Mouse (Mus musculus): ENCODE measurements at regions not wholly inside any gene's neighbourhood (a gene's known extent, or its start where the extent isn't known, plus 50 kb on each side); places are given as distances from the start of the nearest gene placed in this dataset.
A peak's percentile ranks its signal among the peaks of the same experiment; 100 is the strongest.
"Not testable (repeated sequence)": the region's sequence is repeated elsewhere in the genome, so short reads cannot be mapped to it uniquely, and the experiment has no call there.

DNA sequence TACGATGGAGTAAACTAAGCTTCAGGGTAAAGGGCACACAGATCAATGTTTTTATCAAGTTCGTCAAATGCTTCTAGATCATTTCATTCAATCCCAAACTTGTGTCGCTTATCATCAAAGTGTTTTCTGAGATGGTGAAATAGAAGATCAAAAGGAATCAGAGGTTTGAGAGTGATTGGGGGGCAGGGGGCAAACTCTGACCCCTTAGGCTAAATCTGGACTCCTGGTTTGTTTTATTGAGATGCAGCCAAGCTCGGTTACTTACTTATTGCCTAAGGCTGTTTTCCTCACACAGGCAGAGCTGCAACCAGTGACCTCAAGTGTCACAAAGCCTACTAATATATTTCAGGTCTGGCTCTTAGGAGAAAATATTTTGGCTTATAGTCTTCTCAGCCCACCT lies 94.3 kb downstream of the Dusp6 start:
- WGBS: 81% methylated on average over 4 of the region's 4 CpGs
- no peak for ATAC-seq
- H3K27ac ChIP-seq (ENCODE audit: low read depth, low read length): no peak overlapping the region
- peaks cover 2% of the 10 kb centered on the region; the same call in 1 of the 2 replicates for H3K4me1 ChIP-seq (ENCODE audit: control insufficient read depth, insufficient read depth, low read length)
- H3K9me3 ChIP-seq (replicated peaks; ENCODE audit: control insufficient read depth, low read length): no peaks in the 10 kb centered on the region
- no peaks in the 10 kb centered on the region for H3K36me3 ChIP-seq (ENCODE audit: control insufficient read depth, insufficient read depth, low read length)
- H3K4me3 ChIP-seq (ENCODE audit: low read depth, low read length): no peak overlapping the region
- H3K9ac ChIP-seq (ENCODE audit: low read length): no peak overlapping the region
- no peak overlapping the region for H3K4me2 ChIP-seq (ENCODE audit: low read length)
- no peaks in the 10 kb centered on the region for H3K27me3 ChIP-seq (replicated peaks; ENCODE audit: control insufficient read depth, insufficient read depth, low read length)
- no peak for DNase-seq (ENCODE audit: low spot score)

DNA sequence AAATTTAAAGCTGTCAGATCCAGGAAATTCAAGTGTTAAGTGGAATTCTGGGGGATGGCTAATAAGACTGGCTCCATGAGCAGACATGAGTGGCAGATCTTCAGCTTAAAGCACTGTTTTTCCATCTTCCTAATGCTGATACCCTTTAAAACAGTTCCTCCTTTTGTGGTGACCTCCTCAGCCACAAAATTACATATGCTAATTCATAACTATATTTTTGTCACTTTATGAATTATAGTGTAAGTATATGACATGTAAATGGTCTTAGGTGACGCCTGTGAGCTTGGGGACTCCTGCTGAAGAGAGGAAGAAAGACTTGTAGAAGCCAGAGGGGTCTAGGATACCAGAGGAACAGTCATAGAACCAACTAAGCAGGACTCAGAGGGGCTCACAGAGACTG lies 95.2 kb downstream of the Dusp6 start:
- H3K36me3 ChIP-seq (ENCODE audit: control insufficient read depth, insufficient read depth, low read length): no peaks in the 10 kb centered on the region
- no peaks in the 10 kb centered on the region for H3K9me3 ChIP-seq (replicated peaks; ENCODE audit: control insufficient read depth, low read length)
- H3K27me3 ChIP-seq (replicated peaks; ENCODE audit: control insufficient read depth, insufficient read depth, low read length): no peaks in the 10 kb centered on the region
- no peak for DNase-seq (ENCODE audit: low spot score)
- H3K27ac ChIP-seq (ENCODE audit: low read depth, low read length): no peak overlapping the region
- no peak overlapping the region for H3K4me3 ChIP-seq (ENCODE audit: low read depth, low read length)
- H3K9ac ChIP-seq (ENCODE audit: low read length): no peak overlapping the region
- 92% methylated on average over 1 of the region's 1 CpGs for WGBS
- no peak for ATAC-seq
- peaks cover 2% of the 10 kb centered on the region; the same call in 1 of the 2 replicates for H3K4me1 ChIP-seq (ENCODE audit: control insufficient read depth, insufficient read depth, low read length)
- H3K4me2 ChIP-seq (ENCODE audit: low read length): no peak overlapping the region

DNA sequence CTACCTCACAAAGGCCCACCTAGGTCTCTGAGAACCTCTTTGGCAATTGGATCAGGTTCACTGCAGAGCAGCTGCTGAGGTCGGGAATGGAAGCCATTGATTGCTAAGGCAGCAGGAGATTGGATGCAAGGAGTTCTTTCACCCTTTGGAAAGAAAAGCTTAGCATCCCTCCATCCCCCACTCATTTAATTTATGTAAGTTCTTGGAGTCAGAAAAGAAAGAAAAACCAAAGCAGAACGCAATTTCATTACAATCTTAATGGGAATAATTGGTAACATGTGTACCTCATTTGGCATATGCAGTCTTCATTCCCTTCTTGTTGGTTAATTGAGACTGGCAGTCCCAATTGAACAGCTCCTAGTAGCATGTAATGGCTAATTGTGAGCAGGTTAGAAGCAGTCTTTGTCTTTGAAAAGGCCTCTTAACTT lies 96.4 kb downstream of the Dusp6 start:
- no peak overlapping the region for H3K4me2 ChIP-seq (ENCODE audit: low read length)
- peak; percentile 89 for ATAC-seq
- no peaks in the 10 kb centered on the region for H3K27me3 ChIP-seq (replicated peaks; ENCODE audit: control insufficient read depth, insufficient read depth, low read length)
- no peaks in the 10 kb centered on the region for H3K36me3 ChIP-seq (ENCODE audit: control insufficient read depth, insufficient read depth, low read length)
- H3K4me3 ChIP-seq (ENCODE audit: low read depth, low read length): no peak overlapping the region
- WGBS: 3% methylated on average over 2 of the region's 2 CpGs
- DNase-seq (ENCODE audit: low spot score): peak; percentile 81
- no peaks in the 10 kb centered on the region for H3K9me3 ChIP-seq (replicated peaks; ENCODE audit: control insufficient read depth, low read length)
- no peak overlapping the region for H3K9ac ChIP-seq (ENCODE audit: low read length)
- H3K4me1 ChIP-seq (ENCODE audit: control insufficient read depth, insufficient read depth, low read length): no peaks in the 10 kb centered on the region
- no peak overlapping the region for H3K27ac ChIP-seq (ENCODE audit: low read depth, low read length)

GRCm38 (mm10) chr10:99360601-99361000 lies 97.6 kb downstream of the Dusp6 start:
- H3K4me2 ChIP-seq (ENCODE audit: low read length); H3K4me3 ChIP-seq (ENCODE audit: low read depth, low read length); H3K27ac ChIP-seq (ENCODE audit: low read depth, low read length); H3K9me3 ChIP-seq (replicated peaks; ENCODE audit: control insufficient read depth, low read length); H3K9ac ChIP-seq (ENCODE audit: low read length); H3K36me3 ChIP-seq (ENCODE audit: control insufficient read depth, insufficient read depth, low read length); H3K27me3 ChIP-seq (replicated peaks; ENCODE audit: control insufficient read depth, insufficient read depth, low read length); H3K4me1 ChIP-seq (ENCODE audit: control insufficient read depth, insufficient read depth, low read length); ATAC-seq; DNase-seq (ENCODE audit: low spot score): not testable (repeated sequence)
- WGBS: 50% methylated on average over 10 of the region's 10 CpGs

GRCm38 (mm10) chr10:99366162-99366561 lies 103.1 kb downstream of the Dusp6 start:
- Histone ChIP-seq H3K4me2 (ENCODE audit: low read length) (no peak overlapping the region), H3K27ac (ENCODE audit: low read depth, low read length) (no peak overlapping the region), H3K36me3 (ENCODE audit: control insufficient read depth, insufficient read depth, low read length) (no peaks in the 10 kb centered on the region), H3K4me3 (ENCODE audit: low read depth, low read length) (no peak overlapping the region), H3K4me1 (ENCODE audit: control insufficient read depth, insufficient read depth, low read length) (no peaks in the 10 kb centered on the region), H3K27me3 (replicated peaks; ENCODE audit: control insufficient read depth, insufficient read depth, low read length) (no peaks in the 10 kb centered on the region), H3K9me3 (replicated peaks; ENCODE audit: control insufficient read depth, low read length) (no peaks in the 10 kb centered on the region), H3K9ac (ENCODE audit: low read length) (no peak overlapping the region)
- no peak for ATAC-seq
- WGBS: 83% methylated on average over 7 of the region's 7 CpGs
- no peak for DNase-seq (ENCODE audit: low spot score)

GRCm38 (mm10) chr10:99367757-99368156 lies 104.7 kb downstream of the Dusp6 start:
- ATAC-seq: no peak
- WGBS: 49% methylated on average over 6 of the region's 6 CpGs

DNA sequence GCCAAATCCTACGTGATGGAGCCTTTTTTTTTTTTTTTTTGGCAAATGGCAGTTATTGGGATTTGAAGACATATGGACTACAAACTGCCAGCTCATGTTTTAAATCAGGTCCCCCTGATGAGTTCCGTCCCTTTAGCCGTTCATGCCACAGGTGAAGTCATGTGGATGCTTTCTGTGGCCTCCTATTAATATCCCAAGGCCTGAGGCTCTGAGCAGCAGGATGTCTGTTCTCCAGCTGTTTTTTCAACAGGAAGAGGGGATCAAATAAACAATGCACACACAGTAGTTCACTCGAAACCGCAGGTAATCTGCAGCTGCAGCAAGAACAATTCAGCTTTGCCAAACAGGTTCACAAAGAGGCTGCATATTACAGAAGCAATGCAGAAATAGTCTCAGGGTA lies 112.1 kb downstream of the Dusp6 start:
- H3K4me1 ChIP-seq (ENCODE audit: control insufficient read depth, insufficient read depth, low read length): peaks cover 6% of the 10 kb centered on the region; the same call in 1 of the 2 replicates
- WGBS: 51% methylated on average over 5 of the region's 5 CpGs
- H3K9me3 ChIP-seq (replicated peaks; ENCODE audit: control insufficient read depth, low read length): no peaks in the 10 kb centered on the region
- DNase-seq (ENCODE audit: low spot score) (no peak), ATAC-seq (no peak)
- H3K27ac ChIP-seq (ENCODE audit: low read depth, low read length): no peak overlapping the region
- H3K9ac ChIP-seq (ENCODE audit: low read length): no peak overlapping the region
- H3K36me3 ChIP-seq (ENCODE audit: control insufficient read depth, insufficient read depth, low read length): no peaks in the 10 kb centered on the region
- H3K4me3 ChIP-seq (ENCODE audit: low read depth, low read length): no peak overlapping the region
- no peak overlapping the region for H3K4me2 ChIP-seq (ENCODE audit: low read length)
- H3K27me3 ChIP-seq (replicated peaks; ENCODE audit: control insufficient read depth, insufficient read depth, low read length): no peaks in the 10 kb centered on the region

More at GRCm38 (mm10) chr10:99367757-99368156, 104.7 kb downstream of the Dusp6 start:
- H3K9me3 ChIP-seq (replicated peaks; ENCODE audit: control insufficient read depth, low read length): no peaks in the 10 kb centered on the region
- no peaks in the 10 kb centered on the region for H3K27me3 ChIP-seq (replicated peaks; ENCODE audit: control insufficient read depth, insufficient read depth, low read length)
- no peak overlapping the region for H3K4me2 ChIP-seq (ENCODE audit: low read length)
- no peak overlapping the region for H3K4me3 ChIP-seq (ENCODE audit: low read depth, low read length)
- no peak overlapping the region for H3K9ac ChIP-seq (ENCODE audit: low read length)
- peak; percentile 20 for DNase-seq (ENCODE audit: low spot score)
- no peaks in the 10 kb centered on the region for H3K4me1 ChIP-seq (ENCODE audit: control insufficient read depth, insufficient read depth, low read length)
- H3K27ac ChIP-seq (ENCODE audit: low read depth, low read length): no peak overlapping the region
- no peaks in the 10 kb centered on the region for H3K36me3 ChIP-seq (ENCODE audit: control insufficient read depth, insufficient read depth, low read length)

DNA sequence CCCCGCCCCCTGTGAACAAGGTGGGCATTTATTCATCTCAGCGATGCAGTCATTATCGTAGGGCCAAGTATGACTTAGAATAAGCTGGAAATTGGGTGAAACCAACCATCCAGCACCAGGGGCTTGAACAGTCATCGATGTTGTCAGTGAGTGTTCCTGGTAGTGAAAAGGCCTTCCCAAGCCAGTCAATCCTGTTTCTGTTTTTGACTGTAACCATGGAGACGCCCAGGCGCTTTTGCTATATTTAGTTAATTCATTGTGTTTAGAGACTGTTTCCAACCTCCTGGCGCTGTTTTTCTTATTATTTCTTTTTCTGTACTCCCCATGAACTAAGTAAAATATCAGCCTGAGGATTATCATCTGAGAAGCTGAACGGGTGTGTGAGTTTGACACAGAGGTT lies 113.4 kb downstream of the Dusp6 start:
- peaks cover 6% of the 10 kb centered on the region; the same call in 1 of the 2 replicates for H3K4me1 ChIP-seq (ENCODE audit: control insufficient read depth, insufficient read depth, low read length)
- H3K36me3 ChIP-seq (ENCODE audit: control insufficient read depth, insufficient read depth, low read length): no peaks in the 10 kb centered on the region
- no peaks in the 10 kb centered on the region for H3K27me3 ChIP-seq (replicated peaks; ENCODE audit: control insufficient read depth, insufficient read depth, low read length)
- no peak overlapping the region for H3K4me3 ChIP-seq (ENCODE audit: low read depth, low read length)
- H3K9me3 ChIP-seq (replicated peaks; ENCODE audit: control insufficient read depth, low read length): no peaks in the 10 kb centered on the region
- DNase-seq (ENCODE audit: low spot score): peak; percentile 25
- no peak overlapping the region for H3K9ac ChIP-seq (ENCODE audit: low read length)
- no peak overlapping the region for H3K27ac ChIP-seq (ENCODE audit: low read depth, low read length)
- no peak overlapping the region for H3K4me2 ChIP-seq (ENCODE audit: low read length)
- 74% methylated on average over 8 of the region's 8 CpGs for WGBS
- no peak for ATAC-seq

DNA sequence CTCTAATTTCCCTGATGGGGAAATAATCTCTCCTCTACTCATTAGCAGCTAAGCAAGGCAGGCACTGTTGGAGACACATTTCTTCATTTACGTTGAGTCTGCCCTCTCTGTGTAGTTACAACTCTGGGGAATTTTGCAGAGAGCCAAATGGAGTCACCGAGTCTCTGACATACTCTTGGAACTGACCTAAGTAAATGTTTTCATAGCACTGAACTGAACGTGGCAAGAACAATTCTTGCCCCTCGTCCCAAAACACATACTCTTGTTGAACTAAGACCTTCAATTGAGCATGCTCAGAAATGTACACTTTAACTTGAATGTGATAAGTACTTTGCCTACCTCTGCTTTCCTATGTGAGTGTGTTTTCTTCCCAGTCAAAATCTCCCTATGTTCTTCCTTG lies 114.5 kb downstream of the Dusp6 start:
- no peak overlapping the region for H3K4me2 ChIP-seq (ENCODE audit: low read length)
- no peak for DNase-seq (ENCODE audit: low spot score)
- peaks cover 6% of the 10 kb centered on the region; the same call in 1 of the 2 replicates for H3K4me1 ChIP-seq (ENCODE audit: control insufficient read depth, insufficient read depth, low read length)
- no peak overlapping the region for H3K4me3 ChIP-seq (ENCODE audit: low read depth, low read length)
- no peaks in the 10 kb centered on the region for H3K27me3 ChIP-seq (replicated peaks; ENCODE audit: control insufficient read depth, insufficient read depth, low read length)
- ATAC-seq: no peak
- 85% methylated on average over 4 of the region's 4 CpGs for WGBS
- no peak overlapping the region for H3K9ac ChIP-seq (ENCODE audit: low read length)
- H3K36me3 ChIP-seq (ENCODE audit: control insufficient read depth, insufficient read depth, low read length): no peaks in the 10 kb centered on the region
- no peak overlapping the region for H3K27ac ChIP-seq (ENCODE audit: low read depth, low read length)
- no peaks in the 10 kb centered on the region for H3K9me3 ChIP-seq (replicated peaks; ENCODE audit: control insufficient read depth, low read length)
